Mouse (Mus musculus): ENCODE data around the gene Tbp.

- TF ChIP-seq GATA1 (IDR thresholded peaks at IDR 0.05; ENCODE audit: borderline replicate concordance, low read length) = no peak
- peak; percentile 79 for TF ChIP-seq FLI1 (IDR thresholded peaks at IDR 0.05; ENCODE audit: low read length)
These were observed 27.5 kb downstream of the Tbp start, which contains the start of gene Pdcd2 for GRCm38 (mm10) chr17:15526986-15527810.
